Mouse (Mus musculus): ENCODE measurements around the gene Qsox2.

DNA sequence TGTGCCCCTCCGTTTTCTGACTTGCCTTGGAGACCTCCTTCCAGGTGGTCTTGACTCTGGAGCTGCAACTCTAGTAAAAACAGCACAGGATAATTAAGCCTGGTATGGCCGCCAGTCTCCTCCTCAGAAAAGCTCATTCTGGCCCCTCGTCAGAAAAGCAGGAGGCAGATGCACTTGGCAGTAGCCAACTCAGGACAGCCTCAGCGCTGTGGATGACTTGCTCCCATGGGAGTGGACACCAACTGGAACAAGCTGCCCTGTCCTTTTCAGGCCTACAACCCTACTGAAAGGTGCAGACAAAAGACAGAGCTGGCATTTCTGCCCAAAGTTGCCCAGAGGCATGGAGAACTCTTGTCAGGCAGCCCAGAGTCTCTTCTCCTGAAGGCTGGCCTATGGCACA lies 17.5 kb upstream of the Qsox2 start:
- TF ChIP-seq CTCF (IDR thresholded peaks at IDR 0.05; ENCODE audit: extremely low read depth, insufficient read depth, low read length) (no peak), POLR2A (IDR thresholded peaks at IDR 0.05; ENCODE audit: extremely low read depth, insufficient read depth, low read length) (no peak)

All from cortical plate, adult 2 months (tissue).